Mouse (Mus musculus) brain, embryonic 14.5 days (tissue): ENCODE measurements around the gene Mt4. TPM values are rescaled to one million over a fixed set of nuclear protein-coding genes. Genes with fewer than 3 reads are reported as not detected.

Experiments
- DNase-seq: peaks from one replicate; pipeline ENCODE4 v3.0.0-alpha.2; 2011; ENCODE audit warnings: low read depth
- CTCF ChIP-seq: fragments of 200-500 bp; IDR thresholded peaks from 2 replicates; pipeline ENCODE4 v1.5.1; 2012; ENCODE audit warnings: inconsistent platforms, mild to moderate bottlenecking, moderate library complexity, borderline replicate concordance; ENCODE audit not compliant: insufficient read depth, insufficient read length; ENCODE audit errors: extremely low read depth
- POLR2A ChIP-seq: fragments of 200-500 bp; IDR thresholded peaks from 2 replicates; pipeline ENCODE4 v1.6.1; 2012; ENCODE audit warnings: mild to moderate bottlenecking, inconsistent platforms, borderline replicate concordance; ENCODE audit not compliant: poor library complexity, insufficient read depth, insufficient read length, severe bottlenecking; ENCODE audit errors: extremely low read depth
- polyA plus RNA-seq: library from polyadenylated mRNA; depleted of rRNA; stranded (reverse); fragments of >200 nt; gene quantifications from 2 replicates; pipeline ENCODE4 v1.2.3, GENCODE M21; 2012; rRNA removed

Gene Mt4
- polyA plus RNA-seq, 1 experiment = not detected

DNA sequence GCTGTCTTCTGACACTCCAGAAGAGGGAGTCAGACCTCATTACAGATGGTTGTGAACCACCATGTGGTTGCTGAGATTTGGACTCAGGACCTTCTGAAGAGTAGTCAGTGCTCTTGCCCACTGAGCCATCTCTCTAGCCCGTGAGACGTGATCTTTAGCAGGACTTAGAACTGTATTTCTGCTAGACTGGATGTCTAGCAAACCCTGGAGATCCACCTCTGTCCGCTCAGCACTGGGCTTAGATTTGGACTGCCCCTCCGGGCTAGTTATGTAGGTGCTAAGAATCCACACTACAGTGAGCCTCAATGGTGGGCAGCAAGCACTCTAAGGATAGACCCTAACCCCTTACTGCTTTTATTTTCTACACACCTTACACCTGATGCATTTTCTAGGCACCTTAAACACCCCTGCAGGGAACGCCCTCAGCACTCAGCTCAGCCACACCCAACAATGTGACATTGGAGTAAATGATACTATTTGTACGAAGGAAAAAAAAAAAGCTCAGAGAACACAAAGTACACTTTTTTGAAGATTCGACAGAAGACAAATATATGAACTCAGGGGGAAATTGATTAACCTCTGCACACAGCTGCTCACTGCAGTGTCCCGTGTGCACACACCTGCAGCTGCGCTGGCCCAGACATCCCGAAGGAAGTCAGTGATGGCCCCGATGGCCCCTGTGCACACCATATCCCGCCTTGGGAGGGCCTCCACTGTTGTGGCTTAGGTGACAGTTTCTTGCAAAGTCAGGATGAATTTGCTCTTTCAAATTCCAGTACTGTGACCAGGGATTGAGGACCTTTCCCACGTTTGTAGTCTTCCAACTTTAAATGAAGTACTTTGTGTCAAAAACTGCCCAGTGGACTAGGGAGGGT lies 45.3 kb downstream of the Mt4 start:
- TF ChIP-seq CTCF = no peak
- no peak for TF ChIP-seq POLR2A
- no peak for DNase-seq

DNA sequence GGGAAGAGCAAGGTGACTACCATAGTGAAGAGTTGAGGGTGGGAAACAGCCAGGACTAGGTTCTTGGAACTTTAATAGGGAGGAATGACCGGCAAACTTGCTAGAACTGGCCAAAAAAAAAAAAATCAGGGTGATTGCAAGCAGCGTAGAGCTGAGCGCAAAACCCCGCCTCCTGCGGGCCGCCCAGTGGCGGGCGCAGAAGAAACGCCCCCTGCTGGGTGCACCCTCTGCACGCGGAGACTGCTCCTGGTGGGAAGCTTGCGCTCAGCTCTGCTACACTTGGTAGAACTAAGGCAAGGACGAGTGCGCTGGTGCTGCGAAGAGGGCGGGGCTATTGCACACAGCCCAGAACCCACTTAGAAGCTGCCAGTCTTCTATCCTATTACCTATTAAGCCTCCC lies 46.1 kb downstream of the Mt4 start:
- TF ChIP-seq CTCF (peak; percentile 56), POLR2A (no peak)
- peak; percentile 80 for DNase-seq

DNA sequence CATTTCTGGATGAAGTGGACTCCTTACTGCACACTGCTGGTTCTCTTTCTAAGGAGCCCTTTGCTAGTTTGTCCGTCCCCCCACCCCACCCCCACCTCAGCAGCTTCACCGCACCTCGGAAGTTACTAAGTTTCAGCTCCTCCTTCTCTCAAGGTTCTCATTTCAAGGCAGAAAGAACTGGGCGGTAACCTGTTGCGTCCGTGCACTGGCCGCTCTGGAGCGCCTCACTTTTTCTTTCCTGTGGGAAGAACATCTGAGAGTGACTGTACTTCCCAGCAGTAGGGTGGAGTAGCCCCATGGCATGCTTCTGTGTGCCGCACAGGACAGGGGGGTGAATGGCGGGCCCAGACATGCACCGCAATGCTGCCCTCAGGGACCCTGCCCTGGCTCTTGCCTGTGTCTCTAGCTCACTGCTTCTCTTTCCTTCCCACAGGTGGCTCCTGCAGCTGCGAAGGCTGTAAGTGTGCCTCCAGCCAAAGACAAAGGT lies 47.4 kb downstream of the Mt4 start:
- TF ChIP-seq CTCF (no peak), POLR2A (no peak)
- no peak for DNase-seq

DNA sequence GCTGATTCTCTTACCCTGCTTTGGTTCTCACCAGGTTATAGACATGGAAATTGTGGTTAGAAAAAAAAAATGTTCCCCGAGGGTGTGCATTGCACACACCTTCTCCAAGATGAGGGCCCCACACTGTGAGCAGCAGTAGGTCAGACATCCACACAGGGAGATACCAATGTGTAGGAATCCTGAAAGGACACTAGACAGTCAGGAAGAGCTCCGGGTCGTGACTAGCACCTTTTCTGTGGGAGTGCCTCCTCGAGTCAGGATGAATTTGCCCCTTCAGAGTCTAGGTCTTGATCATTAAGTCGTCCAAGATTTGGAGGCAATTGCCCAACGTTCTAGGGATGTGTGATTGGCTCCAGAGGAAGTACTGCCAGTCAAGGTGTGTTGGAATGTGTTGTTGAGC lies 48.8 kb downstream of the Mt4 start:
- DNase-seq = no peak
- TF ChIP-seq POLR2A (no peak), CTCF (no peak)

DNA sequence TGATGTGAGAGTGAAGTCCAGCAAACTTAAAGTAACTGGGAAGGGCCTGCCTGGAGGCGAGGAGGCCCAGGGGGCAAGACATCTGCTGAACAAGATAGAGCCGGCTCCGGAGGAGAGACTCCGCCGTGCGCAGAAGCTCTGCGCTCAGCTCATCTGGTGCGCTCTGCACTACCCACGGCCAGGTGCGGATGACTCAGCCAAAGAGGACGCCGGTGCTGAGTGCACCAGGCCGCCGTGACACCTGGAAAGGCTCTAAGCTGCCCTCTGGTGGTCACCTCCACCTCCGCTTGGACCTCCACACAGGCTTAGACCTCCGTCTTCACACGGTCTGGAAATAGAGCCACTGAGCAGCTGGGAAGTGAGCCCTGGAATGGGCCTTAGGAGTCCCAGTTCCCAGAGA lies 49.5 kb downstream of the Mt4 start:
- TF ChIP-seq CTCF (peak; percentile 71), POLR2A (no peak)
- peak; percentile 68 for DNase-seq

DNA sequence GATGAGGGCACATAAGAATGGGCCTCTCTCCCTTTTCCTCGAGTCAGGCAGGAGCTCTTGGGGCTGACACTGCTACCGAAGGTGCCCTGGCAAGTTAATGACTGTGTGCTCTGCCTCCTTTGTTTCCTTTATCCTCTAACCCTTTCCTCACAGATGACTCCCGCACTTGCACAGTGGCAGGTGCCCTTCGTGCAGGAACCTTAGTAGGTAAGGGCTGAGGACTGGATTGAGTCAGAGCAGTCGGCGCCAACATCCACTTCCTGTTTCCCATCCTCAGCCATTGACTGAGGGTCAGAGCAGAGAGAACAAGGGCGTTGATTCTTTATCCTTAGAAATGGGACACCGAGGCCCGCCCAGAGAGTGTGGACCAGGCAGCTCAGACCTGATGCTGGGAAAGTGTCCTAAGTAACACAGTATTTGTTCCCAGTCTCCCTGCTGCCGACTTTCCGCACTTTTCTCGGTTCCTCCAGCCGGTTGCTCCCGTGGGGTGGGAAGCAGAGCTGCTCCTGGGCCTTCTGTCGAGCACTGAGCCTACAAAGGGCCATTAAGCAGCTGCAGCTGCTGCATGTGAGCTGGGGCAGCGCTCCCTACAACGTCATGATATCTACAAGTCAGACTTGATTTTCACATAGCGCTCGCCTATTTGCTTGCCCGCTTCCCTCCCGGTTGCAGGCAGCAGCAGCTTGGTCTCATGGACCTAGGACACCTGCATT lies 50.4 kb downstream of the Mt4 start:
- DNase-seq = peak; percentile 70
- TF ChIP-seq POLR2A = no peak
- TF ChIP-seq CTCF = no peak

Other genes with a start within 250 kb of the Mt4 start
- gene Amfr, start 124.4 kb upstream of the Mt4 start, polyA plus RNA-seq = 94.9 and 112 TPM in 2 replicates
- gene Nudt21, start 100.2 kb upstream of the Mt4 start, polyA plus RNA-seq = 70.7 and 73.4 TPM in 2 replicates
- gene Ogfod1, start 100.0 kb upstream of the Mt4 start, polyA plus RNA-seq = 13.4 and 13.5 TPM in 2 replicates
- 55.5 and 62.9 TPM in 2 replicates for gene Bbs2, start 38.3 kb upstream of the Mt4 start, polyA plus RNA-seq
- 139 and 158 TPM in 2 replicates for gene Mt3, start 15.4 kb downstream of the Mt4 start, polyA plus RNA-seq
- gene Mt2, start 35.5 kb downstream of the Mt4 start, polyA plus RNA-seq = 15.6 and 32.2 TPM in 2 replicates
- 38.9 and 76.5 TPM in 2 replicates for gene Mt1, start 41.9 kb downstream of the Mt4 start, polyA plus RNA-seq
- 54.7 and 61.0 TPM in 2 replicates for gene Nup93, start 77.4 kb downstream of the Mt4 start, polyA plus RNA-seq
- gene Slc12a3, start 192.0 kb downstream of the Mt4 start, polyA plus RNA-seq = 0.29 and 0.41 TPM in 2 replicates
- gene Herpud1, start 249.2 kb downstream of the Mt4 start, polyA plus RNA-seq = 56.0 and 69.9 TPM in 2 replicates